Mouse (Mus musculus) 416B (cell line): ENCODE data around the gene Cops7a.

Experiments used
- DNase-seq: peaks from one replicate; pipeline ENCODE4 v3.0.0; 2011; ENCODE audit warnings: low read depth

Cops7a gene

GRCm38 (mm10) chr6:124958127-124958526, 7.2 kb downstream of the Cops7a start:
- DNase-seq, result no peak

GRCm38 (mm10) chr6:124955212-124955611, 10.1 kb downstream of the Cops7a start:
- no peak for DNase-seq

GRCm38 (mm10) chr6:124953991-124954715, 11.2 kb downstream of the Cops7a start:
- DNase-seq, result no peak

GRCm38 (mm10) chr6:124943526-124943925, 21.8 kb downstream of the Cops7a start:
- no peak for DNase-seq

- DNase-seq, result no peak
Observed at GRCm38 (mm10) chr6:124941679-124942078, 23.7 kb downstream of the Cops7a start.

GRCm38 (mm10) chr6:124938554-124938953, 26.8 kb downstream of the Cops7a start:
- no peak for DNase-seq

GRCm38 (mm10) chr6:124937493-124937892, 27.8 kb downstream of the Cops7a start:
- no peak for DNase-seq

- no peak for DNase-seq
Observed at GRCm38 (mm10) chr6:124936681-124937080, 28.7 kb downstream of the Cops7a start.

- DNase-seq, result no peak
Observed at GRCm38 (mm10) chr6:124934670-124935069, 30.7 kb downstream of the Cops7a start.

GRCm38 (mm10) chr6:124933127-124933526, 32.2 kb downstream of the Cops7a start:
- DNase-seq, result peak; percentile 23

GRCm38 (mm10) chr6:124932314-124932695, 33.0 kb downstream of the Cops7a start:
- DNase-seq, result no peak

GRCm38 (mm10) chr6:124931525-124932313, 33.6 kb downstream of the Cops7a start:
- peak; percentile 56 for DNase-seq

GRCm38 (mm10) chr6:124930754-124931524, 34.4 kb downstream of the Cops7a start, which contains the start of gene Mlf2:
Gene Mlf2 (plus strand): TSS chr6:124931386.
- peak; percentile 98 for DNase-seq

GRCm38 (mm10) chr6:124930231-124930630, 35.1 kb downstream of the Cops7a start:
- DNase-seq, result no peak

GRCm38 (mm10) chr6:124925941-124926340, 39.4 kb downstream of the Cops7a start:
- peak; percentile 29 for DNase-seq

- DNase-seq, result no peak
Observed at GRCm38 (mm10) chr6:124925173-124925793, 40.1 kb downstream of the Cops7a start.

GRCm38 (mm10) chr6:124921539-124921938, 43.8 kb downstream of the Cops7a start:
- peak; percentile 85 for DNase-seq

- peak; percentile 55 for DNase-seq
Observed at GRCm38 (mm10) chr6:124920318-124921085, 44.8 kb downstream of the Cops7a start.

GRCm38 (mm10) chr6:124919695-124920317, 45.5 kb downstream of the Cops7a start, which contains the start of gene Ptms:
Gene Ptms (minus strand): TSS chr6:124920103.
- DNase-seq, result peak; percentile 95

GRCm38 (mm10) chr6:124918890-124919627, 46.3 kb downstream of the Cops7a start:
- DNase-seq, result no peak
